Mouse (Mus musculus): ENCODE data around the gene Grrp1.

Grrp1 gene

DNA sequence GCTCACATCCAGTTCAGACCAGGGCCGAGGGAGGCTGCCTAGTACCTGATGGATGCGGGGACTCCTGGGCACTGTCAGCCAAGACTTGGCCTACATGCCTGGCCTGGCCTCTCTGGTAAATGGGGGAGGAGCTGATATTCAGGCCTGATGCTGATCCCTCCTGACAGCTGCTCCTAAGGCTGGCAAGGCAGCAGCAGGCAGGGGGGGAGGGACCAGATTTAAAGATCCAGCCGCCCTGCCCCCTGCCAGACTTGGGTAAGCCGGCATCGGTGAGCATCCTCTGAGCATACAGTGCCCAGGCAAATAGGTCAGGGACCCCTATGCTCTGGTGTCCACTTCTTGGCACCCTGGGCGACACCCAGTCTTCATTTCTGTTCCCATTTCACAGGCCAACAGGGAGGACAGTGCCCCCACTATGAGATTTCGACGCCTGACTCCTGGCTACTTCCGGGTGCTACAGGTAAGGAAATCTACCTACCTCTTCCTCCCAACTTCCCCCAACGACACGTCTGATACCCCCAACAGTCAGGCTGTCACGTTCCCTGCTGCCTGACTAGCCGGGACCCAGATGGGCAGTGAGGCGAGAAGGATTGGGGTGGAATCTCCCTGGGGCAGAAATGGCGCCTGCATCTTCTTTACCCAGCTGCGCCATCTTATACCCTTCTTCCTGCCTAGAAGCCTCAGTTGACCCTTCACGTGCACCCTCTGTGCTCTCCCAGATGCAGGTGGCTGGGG is 10.2 kb downstream of the Grrp1 start, which contains the start of gene E130218I03Rik:
Gene E130218I03Rik, plus strand, starts transcription at position 147 of the 735 bp plus-strand sequence.
- no peak for DNase-seq

DNA sequence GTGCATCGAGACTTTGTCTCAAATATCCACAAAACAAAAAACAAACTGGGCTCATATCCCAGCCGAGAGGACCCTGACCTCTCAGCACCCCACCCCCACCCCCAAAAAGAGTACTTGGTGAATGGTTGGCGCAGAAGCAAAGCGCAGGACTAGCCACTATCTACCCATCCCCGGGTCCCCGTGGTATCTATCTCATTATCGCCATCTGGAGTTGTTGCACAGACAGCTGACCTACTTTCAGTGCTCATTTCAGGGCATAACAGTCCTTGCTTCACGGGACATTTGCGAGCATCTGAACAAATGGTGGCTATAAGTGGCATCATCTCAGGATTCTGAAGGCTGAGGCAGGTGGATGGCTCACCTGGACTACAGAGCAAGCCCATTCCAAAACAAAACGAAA is 15.2 kb downstream of the Grrp1 start:
- DNase-seq = no peak

DNA sequence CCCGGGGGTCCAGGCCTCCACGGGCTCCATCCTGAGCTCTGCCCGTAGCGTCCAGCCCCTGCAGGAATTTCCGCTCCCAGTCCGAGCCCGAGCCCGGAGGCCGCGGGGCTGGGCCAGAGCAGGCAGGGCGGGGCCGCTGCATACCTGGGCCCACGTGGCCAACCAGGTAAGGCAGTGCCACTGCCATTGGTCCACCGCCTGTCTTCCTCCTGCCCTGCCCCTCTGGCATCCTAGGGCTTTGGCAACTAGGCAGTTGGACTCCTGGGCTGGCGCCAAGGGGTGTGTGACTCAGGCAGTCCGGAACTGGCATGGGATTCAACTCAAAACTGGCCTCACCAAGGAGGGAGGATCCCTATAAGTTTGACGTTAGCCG is 15.6 kb downstream of the Grrp1 start, which contains the start of gene Cnksr1:
Gene Cnksr1, minus strand, starts transcription at position 121 of the 373 bp plus-strand sequence.
- DNase-seq = peak; percentile 96

DNA sequence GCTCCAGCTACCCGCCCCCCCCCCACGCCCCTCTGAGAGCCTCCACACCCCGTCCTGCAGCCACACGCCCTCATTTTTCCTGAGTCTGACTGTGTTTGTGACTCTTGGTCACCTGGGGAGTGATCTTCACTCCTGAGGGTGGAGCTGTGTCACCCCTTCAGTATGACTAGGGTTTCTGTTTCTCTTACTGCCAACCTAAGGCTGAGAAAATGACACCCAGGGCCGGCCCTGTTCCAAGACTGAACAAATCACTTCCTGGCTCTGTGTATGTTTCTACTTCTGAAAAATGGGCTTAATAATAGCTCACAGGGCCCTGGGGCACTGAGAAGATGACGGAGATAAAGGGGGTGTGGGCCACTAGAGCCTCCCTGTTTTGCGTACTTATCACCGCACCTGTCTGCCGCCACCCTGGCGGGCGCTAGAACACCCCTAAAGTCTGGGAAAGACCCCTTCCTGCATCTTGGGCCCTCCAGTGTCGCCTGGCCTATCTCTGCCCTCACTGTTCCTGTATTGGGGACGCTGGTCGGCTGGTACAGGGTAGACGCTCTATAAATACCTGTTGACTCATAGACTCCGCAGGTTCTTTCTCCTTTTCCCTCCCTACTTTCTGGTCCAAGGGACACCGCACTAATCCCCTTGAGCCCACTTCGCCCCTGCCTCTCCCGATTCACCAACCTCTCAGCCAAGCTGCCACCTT is 16.2 kb downstream of the Grrp1 start:
- DNase-seq = no peak

DNA sequence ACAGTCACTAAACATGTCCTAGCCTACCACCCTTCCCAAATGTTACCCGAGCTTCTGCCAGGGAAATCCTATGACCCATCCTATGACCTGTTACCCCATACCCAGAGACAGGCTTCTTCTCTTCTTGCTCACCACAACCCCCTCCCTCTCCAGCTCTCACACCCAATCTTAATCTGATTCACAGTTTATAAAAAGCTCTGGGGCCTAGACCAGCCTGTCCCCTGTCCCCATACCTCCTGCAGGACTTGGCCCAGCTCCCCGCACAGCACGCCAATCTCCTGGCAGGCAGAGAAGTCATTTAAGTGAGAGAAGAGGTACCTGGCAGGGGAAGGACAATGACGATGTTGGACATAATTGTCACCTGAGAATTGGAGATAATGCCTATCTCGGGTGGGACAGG is 19.0 kb downstream of the Grrp1 start:
- DNase-seq = no peak

DNA sequence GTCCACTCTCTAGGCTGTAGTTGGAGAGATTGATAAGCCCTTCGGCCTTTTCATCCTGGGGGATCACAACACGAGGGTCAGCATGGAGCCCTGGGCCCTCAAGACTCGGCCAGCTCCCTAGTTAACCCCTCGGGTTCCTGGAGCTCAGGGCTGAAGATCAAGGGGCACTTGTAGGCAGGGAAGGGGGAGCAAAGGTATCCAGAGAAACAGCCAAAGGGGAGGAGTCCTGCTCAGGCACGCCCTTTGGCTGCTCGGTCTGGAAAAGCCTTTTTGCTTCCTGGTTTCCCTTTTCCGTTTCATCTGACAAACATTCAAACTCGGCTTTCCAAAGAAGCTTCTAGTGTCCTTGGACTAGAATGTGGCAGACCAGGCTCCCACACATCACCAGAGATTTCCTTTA is 23.5 kb downstream of the Grrp1 start:
- peak; percentile 65 for DNase-seq

DNA sequence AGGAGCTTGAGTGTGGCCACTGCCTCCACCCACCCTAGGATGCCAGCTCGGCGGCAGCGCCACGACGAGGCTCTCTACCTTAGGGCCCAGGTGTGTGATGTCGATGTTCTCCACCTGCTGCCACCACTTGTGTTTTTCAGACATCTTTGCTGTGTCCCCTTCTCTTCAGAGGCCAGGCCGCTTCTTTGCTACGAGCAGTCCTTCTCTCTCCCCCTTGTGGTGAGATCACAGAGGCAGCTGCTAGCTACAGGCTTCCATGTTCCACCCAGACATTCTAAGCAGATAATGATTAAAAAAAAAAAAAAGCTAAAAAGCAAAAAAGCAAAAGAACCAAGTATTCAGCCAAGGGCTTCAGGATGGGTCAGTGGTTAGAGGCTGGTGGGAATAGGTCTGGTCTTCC is 26.7 kb downstream of the Grrp1 start, which contains the start of gene Catsper4:
Gene Catsper4, minus strand, starts transcription at position 190 of the 400 bp plus-strand sequence.
- DNase-seq = no peak

DNA sequence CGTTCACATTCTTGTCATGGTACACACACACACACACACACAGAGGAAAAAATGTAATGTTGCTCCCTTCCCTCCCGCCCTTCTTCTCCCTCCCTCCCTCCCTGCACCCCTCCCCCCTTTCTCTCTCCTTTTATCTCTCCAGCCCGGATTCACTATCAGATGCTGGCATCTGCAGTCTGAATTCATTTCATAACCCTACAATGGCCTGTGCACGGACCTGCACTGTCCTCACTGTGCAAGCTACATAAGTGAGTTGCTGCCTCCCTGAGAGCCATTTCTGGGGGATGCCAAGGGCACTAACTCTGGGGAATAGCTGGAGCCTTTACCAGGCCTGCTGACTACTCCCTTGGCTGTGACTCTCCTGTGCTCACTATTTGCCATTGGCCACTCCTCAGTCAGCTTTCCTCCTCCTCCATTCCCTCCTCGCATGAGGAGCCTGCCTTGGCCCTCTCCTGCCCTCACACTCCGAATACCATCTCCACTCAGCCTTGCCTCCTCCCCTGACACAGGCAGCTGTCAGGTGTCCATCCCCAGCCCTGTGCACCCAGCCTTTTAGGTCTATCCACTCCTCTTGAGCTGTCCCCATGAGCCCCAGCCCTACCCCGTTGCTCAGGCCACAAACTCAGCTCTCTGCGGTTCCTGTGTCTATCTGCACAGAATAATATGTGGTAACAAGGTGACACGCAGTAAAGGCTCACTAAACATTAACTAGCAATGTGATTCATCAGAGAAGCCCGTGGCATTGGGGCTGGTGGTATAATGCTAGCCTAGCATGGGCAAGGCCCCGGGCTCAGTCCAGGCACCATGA is 30.9 kb downstream of the Grrp1 start:
- DNase-seq = peak; percentile 45

DNA sequence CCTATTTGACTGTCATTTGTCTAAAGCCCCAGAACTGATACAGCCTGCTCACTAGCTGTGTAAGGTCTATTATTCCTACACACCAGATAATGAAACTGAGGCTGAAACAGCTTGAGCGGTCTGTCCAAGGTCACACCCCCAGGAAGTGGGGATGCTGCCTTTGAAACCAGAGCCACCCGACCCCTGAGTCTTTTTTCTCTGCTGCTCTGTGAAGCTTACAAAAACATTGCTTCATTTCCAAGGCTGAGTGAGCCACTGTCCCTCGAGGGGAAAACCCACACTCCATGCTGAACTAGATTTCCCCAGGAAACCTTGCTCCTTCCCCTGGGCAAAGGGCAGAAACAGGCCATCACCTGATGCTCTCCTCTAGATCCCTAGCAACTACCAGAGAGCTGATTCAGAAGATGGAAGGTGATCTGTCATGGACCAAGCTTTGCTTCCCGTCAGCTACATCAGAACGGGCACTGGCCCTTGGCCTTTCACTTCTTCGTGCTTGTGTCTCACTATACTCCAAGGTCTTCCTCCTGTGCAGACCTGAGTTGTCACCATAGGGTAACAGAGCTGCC is 47.3 kb downstream of the Grrp1 start:
- no peak for DNase-seq

DNA sequence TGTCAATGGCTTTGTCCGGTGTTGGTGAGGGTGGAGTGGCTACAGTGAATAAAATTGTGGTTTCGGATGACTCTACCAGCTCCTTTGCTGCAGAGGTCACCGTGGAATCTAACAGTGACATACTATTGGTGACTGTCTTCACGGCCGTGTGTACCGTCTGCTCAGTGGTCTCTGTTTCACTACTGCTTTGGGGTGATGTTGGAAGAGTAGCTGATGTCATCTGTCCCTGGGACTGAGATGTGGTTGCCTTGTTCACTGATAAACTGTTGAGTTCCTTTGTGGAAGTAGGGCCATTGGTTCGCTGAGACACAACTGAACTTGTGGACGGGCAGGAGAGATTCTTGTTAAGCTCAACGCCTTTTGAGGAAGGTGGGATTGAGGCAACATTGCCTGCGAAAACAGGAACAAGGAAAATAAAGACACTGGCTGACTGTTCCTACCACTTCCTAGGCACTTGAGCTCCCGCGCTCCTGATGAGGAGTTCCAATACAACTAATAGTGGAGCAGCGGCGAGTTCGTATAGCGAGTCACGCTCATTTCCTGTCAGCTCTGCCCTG is 50.5 kb downstream of the Grrp1 start:
- no peak for DNase-seq

DNA sequence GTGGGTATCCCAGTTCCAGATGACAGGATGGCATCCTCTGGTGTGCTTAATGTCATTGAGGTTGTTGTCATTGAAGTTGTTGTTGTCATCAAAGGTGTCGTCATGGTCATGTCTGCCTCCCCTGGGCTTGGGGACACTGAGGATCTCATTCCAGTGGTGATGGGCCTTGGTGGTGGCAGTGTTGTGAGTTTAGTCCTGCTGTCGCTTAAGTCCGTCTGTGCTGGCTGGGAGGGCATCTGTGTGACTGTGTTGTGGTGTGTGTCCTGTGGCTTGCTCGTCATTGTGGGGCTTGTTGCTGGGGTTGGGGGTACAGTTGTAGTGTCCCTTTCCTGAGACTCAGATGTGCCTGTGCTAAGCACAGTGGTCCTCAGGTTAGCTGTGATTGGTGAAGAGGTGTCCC is 51.0 kb downstream of the Grrp1 start, which contains the start of gene Gm7534:
Gene Gm7534, minus strand, starts transcription at position 101 of the 400 bp plus-strand sequence.
- DNase-seq = no peak
